Mouse (Mus musculus): Measurements from ENCODE around the gene Hbq1a. TPM values are rescaled to one million over a fixed set of nuclear protein-coding genes. Genes with fewer than 3 reads are reported as not detected.
"Not testable (repeated sequence)": the region's sequence is repeated elsewhere in the genome, so short reads cannot be mapped to it uniquely, and the experiment has no call there.

Hbq1a gene
- polyA plus RNA-seq, 1 experiment = 1.1 TPM

GRCm38 (mm10) chr11:32277736-32278457 is 22.0 kb upstream of the Hbq1a start:
- Histone ChIP-seq H3K4me3 (replicated peaks; ENCODE audit: insufficient read depth, low read depth, low read length) (no peak overlapping the region), H3K27ac (ENCODE audit: insufficient read depth, low read length) (no peak overlapping the region), H3K4me1 (ENCODE audit: control insufficient read depth, insufficient read depth, low read length) (no peaks in the 10 kb centered on the region), H3K27me3 (ENCODE audit: control insufficient read depth, insufficient read depth, low read length) (no peaks in the 10 kb centered on the region)
- WGBS = 75% methylated on average over 21 of the region's 21 CpGs
- TF ChIP-seq CTCF (IDR thresholded peaks at IDR 0.05; ENCODE audit: borderline replicate concordance, insufficient read depth, low read depth, low read length) (no peak), POLR2A (IDR thresholded peaks at IDR 0.05; ENCODE audit: borderline replicate concordance, insufficient read depth, low read length) (no peak)
- no peak for DNase-seq

- no peak overlapping the region for H3K27ac ChIP-seq (ENCODE audit: insufficient read depth, low read length)
- no peaks in the 10 kb centered on the region for H3K27me3 ChIP-seq (ENCODE audit: control insufficient read depth, insufficient read depth, low read length)
- H3K4me1 ChIP-seq (ENCODE audit: control insufficient read depth, insufficient read depth, low read length) = no peaks in the 10 kb centered on the region
- WGBS = 80% methylated on average over 12 of the region's 12 CpGs
- no peak for TF ChIP-seq POLR2A (IDR thresholded peaks at IDR 0.05; ENCODE audit: borderline replicate concordance, insufficient read depth, low read length)
- no peak for TF ChIP-seq CTCF (IDR thresholded peaks at IDR 0.05; ENCODE audit: borderline replicate concordance, insufficient read depth, low read depth, low read length)
- no peak overlapping the region for H3K4me3 ChIP-seq (replicated peaks; ENCODE audit: insufficient read depth, low read depth, low read length)
- no peak for DNase-seq
These were observed 21.4 kb upstream of the Hbq1a start for GRCm38 (mm10) chr11:32278458-32278957.

GRCm38 (mm10) chr11:32280646-32281045 is 19.2 kb upstream of the Hbq1a start:
- 59% methylated on average over 2 of the region's 2 CpGs for WGBS
- no peak for TF ChIP-seq POLR2A (IDR thresholded peaks at IDR 0.05; ENCODE audit: borderline replicate concordance, insufficient read depth, low read length)
- no peak for TF ChIP-seq CTCF (IDR thresholded peaks at IDR 0.05; ENCODE audit: borderline replicate concordance, insufficient read depth, low read depth, low read length)
- Histone ChIP-seq H3K27ac (ENCODE audit: insufficient read depth, low read length) (no peak overlapping the region), H3K4me3 (replicated peaks; ENCODE audit: insufficient read depth, low read depth, low read length) (no peak overlapping the region), H3K4me1 (ENCODE audit: control insufficient read depth, insufficient read depth, low read length) (no peaks in the 10 kb centered on the region), H3K27me3 (ENCODE audit: control insufficient read depth, insufficient read depth, low read length) (no peaks in the 10 kb centered on the region)
- DNase-seq = no peak

- no peaks in the 10 kb centered on the region for H3K4me1 ChIP-seq (ENCODE audit: control insufficient read depth, insufficient read depth, low read length)
- DNase-seq = no peak
- H3K4me3 ChIP-seq (replicated peaks; ENCODE audit: insufficient read depth, low read depth, low read length) = no peak overlapping the region
- no peaks in the 10 kb centered on the region for H3K27me3 ChIP-seq (ENCODE audit: control insufficient read depth, insufficient read depth, low read length)
- TF ChIP-seq CTCF (IDR thresholded peaks at IDR 0.05; ENCODE audit: borderline replicate concordance, insufficient read depth, low read depth, low read length) (no peak), POLR2A (IDR thresholded peaks at IDR 0.05; ENCODE audit: borderline replicate concordance, insufficient read depth, low read length) (no peak)
- no peak overlapping the region for H3K27ac ChIP-seq (ENCODE audit: insufficient read depth, low read length)
- 65% methylated on average over 1 of the region's 1 CpGs for WGBS
These were observed 18.3 kb upstream of the Hbq1a start for GRCm38 (mm10) chr11:32281416-32282144.

- H3K4me3 ChIP-seq (replicated peaks; ENCODE audit: insufficient read depth, low read depth, low read length); DNase-seq; H3K27ac ChIP-seq (ENCODE audit: insufficient read depth, low read length); H3K27me3 ChIP-seq (ENCODE audit: control insufficient read depth, insufficient read depth, low read length); H3K4me1 ChIP-seq (ENCODE audit: control insufficient read depth, insufficient read depth, low read length): not testable (repeated sequence)
- WGBS = 50% methylated on average over 1 of the region's 5 CpGs
These were observed 16.6 kb upstream of the Hbq1a start, which contains the start of gene Hba-a1 for GRCm38 (mm10) chr11:32283091-32283777. Gene Hba-a1, plus strand, starts transcription at chr11:32283511.

- not testable (repeated sequence) for H3K27ac ChIP-seq (ENCODE audit: insufficient read depth, low read length); H3K27me3 ChIP-seq (ENCODE audit: control insufficient read depth, insufficient read depth, low read length); DNase-seq; H3K4me3 ChIP-seq (replicated peaks; ENCODE audit: insufficient read depth, low read depth, low read length); H3K4me1 ChIP-seq (ENCODE audit: control insufficient read depth, insufficient read depth, low read length)
- 55% methylated on average over 2 of the region's 2 CpGs for WGBS
These were observed 15.3 kb upstream of the Hbq1a start for GRCm38 (mm10) chr11:32284582-32284981.

GRCm38 (mm10) chr11:32285031-32285775 is 14.7 kb upstream of the Hbq1a start:
- no peak for DNase-seq
- Histone ChIP-seq H3K4me1 (ENCODE audit: control insufficient read depth, insufficient read depth, low read length) (no peaks in the 10 kb centered on the region), H3K4me3 (replicated peaks; ENCODE audit: insufficient read depth, low read depth, low read length) (no peak overlapping the region), H3K27ac (ENCODE audit: insufficient read depth, low read length) (no peak overlapping the region), H3K27me3 (ENCODE audit: control insufficient read depth, insufficient read depth, low read length) (no peaks in the 10 kb centered on the region)
- TF ChIP-seq POLR2A (IDR thresholded peaks at IDR 0.05; ENCODE audit: borderline replicate concordance, insufficient read depth, low read length) (no peak), CTCF (IDR thresholded peaks at IDR 0.05; ENCODE audit: borderline replicate concordance, insufficient read depth, low read depth, low read length) (no peak)
- WGBS = 81% methylated on average over 7 of the region's 7 CpGs

- not testable (repeated sequence) for H3K4me1 ChIP-seq (ENCODE audit: control insufficient read depth, insufficient read depth, low read length)
These were observed 14.0 kb upstream of the Hbq1a start for GRCm38 (mm10) chr11:32285887-32286286.

More at GRCm38 (mm10) chr11:32285887-32286286, 14.0 kb upstream of the Hbq1a start:
- H3K4me3 ChIP-seq (replicated peaks; ENCODE audit: insufficient read depth, low read depth, low read length); H3K27ac ChIP-seq (ENCODE audit: insufficient read depth, low read length); DNase-seq; H3K27me3 ChIP-seq (ENCODE audit: control insufficient read depth, insufficient read depth, low read length): not testable (repeated sequence)

Data from cerebellum, adult 2 months (tissue).